Mouse (Mus musculus): ENCODE data around the gene Gabbr2. TPM values are rescaled to one million over a fixed set of nuclear protein-coding genes. Genes with fewer than 3 reads are reported as not detected.
A peak's percentile ranks its signal among the peaks of the same experiment; 100 is the strongest.

The Gabbr2 gene
- total RNA-seq, 2 experiments from 2014 or later = 292 to 302 TPM

GRCm38 (mm10) chr4:46881271-46881670 is 110.4 kb downstream of the Gabbr2 start:
- no peak for DNase-seq (ENCODE audit: low spot score in 2 of 2)
- intact Hi-C loops (cut with DNase I) = no loop called here

DNA sequence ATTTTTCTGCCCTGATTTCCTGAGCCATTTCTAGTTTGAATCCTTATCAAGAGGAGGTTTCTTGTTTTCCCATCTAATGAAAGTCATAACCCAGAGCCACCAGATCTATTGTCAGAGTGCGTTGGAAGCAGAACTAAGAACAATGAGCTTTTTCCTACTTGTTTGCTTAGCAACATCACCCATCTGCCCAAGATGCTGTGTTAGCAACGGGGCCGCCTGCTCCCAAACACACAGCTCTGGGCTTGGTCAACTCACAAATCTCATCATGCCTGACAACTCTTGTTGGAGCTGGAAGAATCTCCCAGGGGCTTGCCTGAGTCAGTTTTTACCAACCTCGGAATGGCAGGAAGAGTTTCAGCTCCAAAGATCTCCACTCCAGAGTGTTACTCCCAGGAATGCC is 111.7 kb downstream of the Gabbr2 start:
- DNase-seq (ENCODE audit: low spot score in 2 of 2) = no peak
- intact Hi-C loops (cut with DNase I) = no loop called here

- intact Hi-C loops (cut with DNase I) = no loop called here
- peak in 1 of 2 experiments; percentile 49 for DNase-seq (ENCODE audit: low spot score in 2 of 2)
Observed at GRCm38 (mm10) chr4:46872750-46873149, 118.9 kb downstream of the Gabbr2 start.

DNA sequence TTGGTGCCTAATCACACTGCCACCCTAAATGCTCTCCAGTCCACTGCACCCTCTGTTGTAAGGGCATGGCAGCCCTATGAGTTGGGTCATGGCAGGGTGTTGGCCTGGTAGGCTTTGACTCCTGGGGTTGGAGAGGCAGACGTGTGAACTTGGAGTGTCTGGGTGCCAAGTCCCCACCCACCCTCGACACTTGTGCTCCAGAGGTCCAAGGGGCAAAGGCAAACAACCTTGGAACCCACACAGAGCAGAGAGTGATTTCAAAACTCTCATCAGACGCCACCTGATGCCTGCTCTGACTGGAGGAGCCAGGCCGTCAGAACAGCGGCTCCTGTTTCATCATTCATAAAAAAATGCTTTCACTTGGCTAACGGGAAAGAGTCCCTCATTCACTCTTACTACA is 121.5 kb downstream of the Gabbr2 start:
- DNase-seq (ENCODE audit: low spot score in 2 of 2) = no peak
- intact Hi-C loops (cut with DNase I) = no loop called here

GRCm38 (mm10) chr4:46869380-46869779 is 122.3 kb downstream of the Gabbr2 start:
- intact Hi-C loops (cut with DNase I) = no loop called here
- no peak for DNase-seq (ENCODE audit: low spot score in 2 of 2)

- no peak for DNase-seq (ENCODE audit: low spot score in 2 of 2)
- intact Hi-C loops (cut with DNase I) = no loop called here
Observed at GRCm38 (mm10) chr4:46868921-46869320, 122.8 kb downstream of the Gabbr2 start.

GRCm38 (mm10) chr4:46868181-46868580 is 123.5 kb downstream of the Gabbr2 start:
- intact Hi-C loops (cut with DNase I) = no loop called here
- DNase-seq (ENCODE audit: low spot score in 2 of 2) = no peak

- intact Hi-C loops (cut with DNase I) = no loop called here
- DNase-seq (ENCODE audit: low spot score in 2 of 2) = no peak
Observed at GRCm38 (mm10) chr4:46867779-46868178, 123.9 kb downstream of the Gabbr2 start.

DNA sequence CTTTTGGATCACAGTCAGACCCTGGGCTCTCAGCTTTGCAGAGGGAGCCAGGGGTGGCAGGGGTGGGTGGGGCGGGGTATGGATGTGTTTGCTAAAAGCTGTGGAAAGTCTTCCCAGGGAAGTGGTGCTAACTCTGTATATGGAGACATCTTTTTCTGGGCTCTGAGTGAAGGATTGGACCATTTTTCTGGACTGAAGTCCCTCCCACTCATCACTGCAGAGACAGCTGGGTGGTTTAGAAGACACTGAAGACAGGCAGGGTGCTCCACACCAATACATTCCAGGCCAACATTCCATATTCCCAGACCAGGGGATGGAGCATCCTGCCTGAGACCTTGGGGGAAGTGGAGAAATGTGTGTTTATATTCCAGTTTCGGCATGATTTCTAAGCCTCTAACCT is 125.6 kb downstream of the Gabbr2 start:
- DNase-seq (ENCODE audit: low spot score in 2 of 2) = no peak
- intact Hi-C loops (cut with DNase I) = no loop called here

DNA sequence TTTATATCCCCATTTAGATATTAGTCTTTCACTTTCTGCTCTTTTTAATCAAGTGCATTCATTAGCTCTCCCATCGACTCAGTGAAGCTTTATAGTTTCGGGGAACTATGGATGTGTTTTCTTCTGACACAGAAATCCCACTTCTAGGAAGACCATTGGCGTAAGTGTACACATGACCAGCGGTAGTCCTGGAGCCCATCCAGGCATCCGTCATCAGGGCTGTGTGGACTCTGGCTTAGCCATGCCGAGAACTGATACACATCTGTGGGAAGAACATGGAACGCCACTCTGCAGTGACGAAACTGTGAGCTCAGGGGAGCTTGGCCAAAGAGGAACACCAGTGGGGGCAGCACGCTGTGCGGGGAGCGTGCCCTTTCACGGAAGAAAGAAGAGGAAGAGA is 128.0 kb downstream of the Gabbr2 start:
- no peak for DNase-seq (ENCODE audit: low spot score in 2 of 2)
- intact Hi-C loops (cut with DNase I) = no loop called here

GRCm38 (mm10) chr4:46862677-46863076 is 129.0 kb downstream of the Gabbr2 start:
- intact Hi-C loops (cut with DNase I) = no loop called here
- DNase-seq (ENCODE audit: low spot score in 2 of 2) = no peak

- intact Hi-C loops (cut with DNase I) = no loop called here
- DNase-seq (ENCODE audit: low spot score in 2 of 2) = no peak
Observed at GRCm38 (mm10) chr4:46860586-46860985, 131.1 kb downstream of the Gabbr2 start.

- peak; percentile 60 to 69 for DNase-seq (ENCODE audit: low spot score in 2 of 2)
- intact Hi-C loops (cut with DNase I) = no loop called here
Observed at GRCm38 (mm10) chr4:46858899-46859298, 132.8 kb downstream of the Gabbr2 start.

GRCm38 (mm10) chr4:46856145-46856544 is 135.5 kb downstream of the Gabbr2 start:
- no peak for DNase-seq (ENCODE audit: low spot score in 2 of 2)
- intact Hi-C loops (cut with DNase I) = no loop called here

DNA sequence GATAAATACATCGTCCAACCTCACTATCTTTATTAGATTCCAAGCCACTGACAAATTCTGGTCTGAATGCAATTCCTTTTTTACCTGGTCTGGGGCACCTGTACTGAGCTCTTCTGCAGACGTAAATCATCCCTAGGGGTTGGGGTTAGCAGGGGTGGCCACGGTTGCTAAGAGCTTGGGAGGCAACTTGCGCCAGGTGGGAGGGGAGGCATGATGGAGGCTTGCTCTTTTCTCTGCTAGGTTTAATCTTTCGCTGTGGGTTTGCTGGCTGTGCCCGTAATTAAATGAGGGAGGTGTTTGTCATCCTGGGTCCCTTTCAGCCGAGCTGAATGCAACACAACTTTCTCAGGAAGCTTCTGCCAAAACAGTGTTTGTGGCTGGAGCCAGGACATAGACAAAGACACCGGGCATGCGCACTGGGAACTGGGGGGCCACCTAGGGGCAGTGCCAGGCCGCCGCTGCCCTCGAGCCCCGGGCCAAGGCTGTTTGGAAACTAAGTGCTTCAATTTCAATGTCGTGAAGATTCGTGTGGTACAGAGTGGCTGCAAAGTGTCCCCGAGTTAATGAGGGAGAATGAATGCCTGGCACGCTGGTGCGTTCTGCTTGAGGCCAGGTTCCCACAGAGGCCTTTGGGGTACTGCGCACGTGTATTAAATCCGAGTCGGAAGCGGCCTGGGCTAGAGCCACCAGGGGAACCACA is 136.8 kb downstream of the Gabbr2 start:
- DNase-seq (ENCODE audit: low spot score in 2 of 2) = peak; percentile 55 to 73
- intact Hi-C loops (cut with DNase I) = no loop called here

GRCm38 (mm10) chr4:46853852-46854460 is 137.7 kb downstream of the Gabbr2 start:
- intact Hi-C loops (cut with DNase I) = no loop called here
- DNase-seq (ENCODE audit: low spot score in 2 of 2) = no peak

DNA sequence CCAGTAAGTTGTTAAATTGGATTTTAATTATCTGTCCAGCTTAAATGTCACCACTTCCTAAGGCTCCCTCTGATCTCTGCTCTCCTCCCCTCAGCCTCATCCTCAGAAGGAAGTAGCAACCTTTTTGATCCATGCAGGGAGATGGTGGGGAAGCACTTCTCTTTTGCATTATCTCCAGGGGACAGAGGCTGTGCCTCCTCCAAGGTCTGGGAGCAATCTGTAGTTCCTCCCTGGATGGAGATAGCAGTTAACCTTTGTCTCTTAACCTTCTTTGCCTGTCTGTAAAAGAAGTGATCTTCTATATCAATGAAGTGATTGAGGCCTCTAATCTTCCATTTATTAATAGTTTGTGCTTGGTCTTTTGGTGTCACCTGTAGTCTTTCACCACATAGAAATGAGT is 143.9 kb downstream of the Gabbr2 start:
- intact Hi-C loops (cut with DNase I) = no loop called here
- no peak for DNase-seq (ENCODE audit: low spot score in 2 of 2)

DNA sequence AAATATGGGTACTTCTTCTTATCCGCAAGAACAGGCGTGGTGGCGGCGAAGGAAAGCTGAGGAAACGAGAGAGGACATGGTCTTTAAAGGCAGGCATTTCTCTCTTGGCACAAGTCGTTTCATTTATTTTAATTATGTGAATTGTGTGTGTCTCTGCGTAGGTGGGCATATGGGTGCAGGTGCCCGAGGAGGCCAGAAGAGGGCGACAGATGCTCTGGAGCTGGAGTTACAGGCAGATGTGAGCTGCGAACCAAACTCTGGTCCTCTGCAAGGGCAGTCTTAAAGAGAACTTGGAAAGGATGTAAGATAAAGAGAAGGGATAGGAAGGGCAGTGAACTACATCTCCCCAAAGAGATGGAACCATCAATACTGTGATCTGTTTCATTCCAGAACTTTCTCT is 145.3 kb downstream of the Gabbr2 start:
- intact Hi-C loops (cut with DNase I) = no loop called here
- no peak for DNase-seq (ENCODE audit: low spot score in 2 of 2)

DNA sequence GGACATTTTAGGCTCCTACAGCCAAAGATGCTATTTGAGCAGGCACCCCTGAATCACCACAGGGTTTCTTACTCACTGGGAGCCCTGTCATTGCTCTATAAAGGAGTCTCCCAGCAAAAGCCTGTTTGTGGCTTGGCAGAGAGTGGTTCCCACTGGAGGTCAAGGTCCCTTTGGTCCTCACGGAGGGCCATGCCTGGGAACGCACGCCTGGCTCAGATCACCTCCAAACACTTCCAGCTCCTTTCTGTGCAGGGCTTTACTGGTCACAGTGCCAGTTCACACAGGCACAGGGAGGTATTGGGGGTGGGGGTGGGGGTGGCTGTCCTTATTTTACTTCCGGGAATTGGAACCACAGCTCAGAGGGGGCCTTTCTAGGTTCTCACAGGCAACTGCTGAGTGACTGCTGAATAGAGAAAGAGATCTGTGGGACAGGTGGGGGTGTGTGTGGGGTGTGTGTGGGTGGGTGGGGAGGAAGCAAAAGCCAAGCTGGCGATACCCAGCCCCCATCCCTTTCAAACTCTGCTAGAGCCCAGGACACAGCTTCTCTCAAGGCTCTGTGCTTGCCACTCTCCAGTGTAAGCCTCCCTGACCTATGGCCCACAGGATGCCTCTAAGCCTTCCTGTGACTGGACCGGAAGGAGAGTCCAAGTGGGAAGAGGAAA is 146.6 kb downstream of the Gabbr2 start:
- peak in 1 of 2 experiments; percentile 31 for DNase-seq (ENCODE audit: low spot score in 2 of 2)
- intact Hi-C loops (cut with DNase I) = no loop called here

DNA sequence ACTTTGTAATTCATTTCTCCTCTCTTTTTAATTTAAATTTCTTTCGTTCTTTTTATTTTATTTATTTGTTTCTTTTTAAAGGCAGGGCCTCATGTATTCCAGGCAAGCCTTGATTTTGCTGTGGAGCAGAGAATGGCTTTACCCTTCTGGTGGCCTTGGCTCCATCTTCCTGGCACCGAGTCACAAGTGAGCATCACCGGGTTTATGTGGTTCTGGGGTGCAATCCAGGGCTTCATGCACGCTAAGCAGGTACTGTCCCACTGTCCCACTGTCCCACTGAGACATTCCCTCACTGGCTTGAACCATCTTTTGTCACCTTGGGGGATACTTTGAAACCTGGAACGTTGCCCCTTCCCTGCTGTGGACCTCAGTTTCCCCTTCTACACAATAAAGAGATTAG is 147.1 kb downstream of the Gabbr2 start:
- intact Hi-C loops (cut with DNase I) = no loop called here
- no peak for DNase-seq (ENCODE audit: low spot score in 2 of 2)

GRCm38 (mm10) chr4:46842596-46842995 is 149.1 kb downstream of the Gabbr2 start:
- no peak for DNase-seq (ENCODE audit: low spot score in 2 of 2)
- intact Hi-C loops (cut with DNase I) = no loop called here

Data from left cerebral cortex, postnatal 14 days (tissue).